Mouse (Mus musculus): Measurements from ENCODE around the gene Reln. TPM values are rescaled to one million over a fixed set of nuclear protein-coding genes. Genes with fewer than 3 reads are reported as not detected.

Reln gene
- polyA plus RNA-seq, 1 experiment: 184 TPM

DNA sequence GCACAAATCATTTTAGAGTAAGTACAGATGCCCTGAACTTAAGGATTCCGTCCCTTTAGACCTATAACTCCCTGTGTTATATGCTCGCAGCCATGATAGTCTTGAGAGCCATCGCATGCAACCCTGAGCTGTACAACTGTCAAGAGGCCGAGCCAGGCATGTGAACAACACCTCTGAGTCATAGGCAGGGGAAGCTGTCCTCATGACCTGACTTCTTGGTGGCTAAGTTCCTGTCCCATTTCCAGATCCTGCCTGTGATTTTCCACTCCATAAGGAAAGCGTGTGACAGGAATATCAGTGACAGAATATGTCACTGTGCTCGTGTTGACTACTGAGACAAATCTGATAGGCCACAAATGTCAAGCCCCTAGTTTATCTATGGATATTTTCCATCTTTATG is 285.3 kb downstream of the Reln start:
- TF ChIP-seq POLR2A (IDR thresholded peaks at IDR 0.05; ENCODE audit: borderline replicate concordance, insufficient read depth, low read length): no peak
- no peak for TF ChIP-seq CTCF (IDR thresholded peaks at IDR 0.05; ENCODE audit: borderline replicate concordance, insufficient read depth, low read depth, low read length)
- H3K4me1 ChIP-seq (ENCODE audit: control insufficient read depth, insufficient read depth, low read length): peaks cover 3% of the 10 kb centered on the region; the same call in 1 of the 2 replicates
- peak in 1 of 2 experiments; percentile 57 for DNase-seq
- H3K4me3 ChIP-seq (replicated peaks; ENCODE audit: insufficient read depth, low read depth, low read length): no peak overlapping the region
- no peaks in the 10 kb centered on the region for H3K27me3 ChIP-seq (ENCODE audit: control insufficient read depth, insufficient read depth, low read length)
- H3K27ac ChIP-seq (ENCODE audit: insufficient read depth, low read length): no peak overlapping the region
- 48% methylated on average over 6 of the region's 6 CpGs for WGBS

DNA sequence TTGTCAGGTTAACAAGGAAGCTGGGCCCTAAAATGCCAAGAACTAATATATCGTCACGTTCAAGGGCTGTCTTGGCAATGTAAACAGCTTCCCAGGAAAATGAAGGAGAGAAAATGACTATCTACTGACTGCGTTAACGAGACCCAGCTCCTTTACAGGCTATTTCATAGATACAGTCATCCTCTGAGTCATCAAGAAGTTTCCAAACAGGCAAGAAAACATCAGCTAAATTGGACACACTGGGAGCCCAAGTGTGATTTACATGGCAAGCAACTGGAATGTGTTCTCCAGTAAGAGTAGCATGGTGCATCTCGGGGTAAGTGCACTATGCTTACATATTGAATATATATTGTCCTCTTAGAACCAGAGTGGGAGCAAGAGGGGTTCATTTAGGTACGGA is 302.7 kb downstream of the Reln start:
- no peaks in the 10 kb centered on the region for H3K4me1 ChIP-seq (ENCODE audit: control insufficient read depth, insufficient read depth, low read length)
- H3K27ac ChIP-seq (ENCODE audit: insufficient read depth, low read length): no peak overlapping the region
- WGBS: 91% methylated on average over 6 of the region's 6 CpGs
- no peaks in the 10 kb centered on the region for H3K27me3 ChIP-seq (ENCODE audit: control insufficient read depth, insufficient read depth, low read length)
- H3K4me3 ChIP-seq (replicated peaks; ENCODE audit: insufficient read depth, low read depth, low read length): no peak overlapping the region
- TF ChIP-seq CTCF (IDR thresholded peaks at IDR 0.05; ENCODE audit: borderline replicate concordance, insufficient read depth, low read depth, low read length) (no peak), POLR2A (IDR thresholded peaks at IDR 0.05; ENCODE audit: borderline replicate concordance, insufficient read depth, low read length) (no peak)
- no peak for DNase-seq

DNA sequence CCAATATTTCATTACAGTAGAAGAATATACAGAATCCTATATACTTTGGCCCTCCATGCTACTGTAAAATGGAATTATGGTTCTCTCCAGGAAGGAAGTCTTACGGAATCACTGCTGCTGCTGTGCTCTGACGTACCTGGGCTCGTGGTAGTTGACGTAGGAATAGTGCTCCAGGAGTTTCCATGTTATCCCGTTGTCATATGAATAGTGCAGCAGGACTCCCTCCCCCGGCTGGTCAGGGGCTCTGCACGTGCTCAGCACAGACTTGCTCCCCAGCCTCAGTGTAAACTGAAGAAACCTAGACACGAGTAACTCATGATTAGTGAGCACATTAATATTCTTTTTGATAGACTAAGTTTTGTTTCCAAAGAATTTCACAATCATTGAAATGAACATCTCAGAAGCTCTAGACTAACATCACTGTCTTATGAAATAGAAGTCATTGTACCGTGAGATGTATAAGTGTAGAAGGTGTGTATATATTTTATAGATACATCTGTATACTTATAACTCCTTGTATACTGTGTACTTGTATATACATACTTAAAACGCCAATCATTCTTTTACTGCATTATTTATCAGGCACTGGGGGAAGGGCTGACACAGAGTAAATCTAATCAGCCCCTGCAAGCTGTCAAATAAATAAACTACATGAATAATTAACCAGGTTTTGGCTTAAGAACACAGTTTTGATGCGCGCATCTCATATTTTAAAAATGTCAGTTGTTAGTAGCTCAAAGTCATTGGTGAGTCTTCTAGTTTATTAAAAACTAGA is 304.9 kb downstream of the Reln start:
- no peak for DNase-seq
- 87% methylated on average over 12 of the region's 12 CpGs for WGBS

DNA sequence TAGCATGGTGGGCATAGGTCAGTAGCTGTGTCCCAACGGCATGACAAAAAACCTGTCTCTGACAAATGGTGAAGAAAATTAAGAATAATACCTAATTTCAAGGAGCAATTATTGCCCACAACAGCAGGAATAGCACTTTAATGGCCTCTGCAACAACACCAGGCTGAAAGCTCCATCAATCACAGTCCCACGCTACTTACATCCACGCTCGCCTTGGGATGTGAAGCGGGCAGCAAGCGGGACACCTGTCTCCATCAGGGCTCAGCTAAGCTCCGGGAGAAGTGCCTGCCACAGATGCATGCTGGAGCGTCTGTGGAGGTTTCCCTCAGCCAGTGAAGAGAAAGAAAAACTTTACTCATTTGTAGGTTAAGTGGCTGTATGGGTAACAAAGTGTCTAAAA is 309.3 kb downstream of the Reln start:
- no peak for DNase-seq
- Histone ChIP-seq H3K4me3 (replicated peaks; ENCODE audit: insufficient read depth, low read depth, low read length) (no peak overlapping the region), H3K4me1 (ENCODE audit: control insufficient read depth, insufficient read depth, low read length) (no peaks in the 10 kb centered on the region), H3K27me3 (ENCODE audit: control insufficient read depth, insufficient read depth, low read length) (no peaks in the 10 kb centered on the region), H3K27ac (ENCODE audit: insufficient read depth, low read length) (no peak overlapping the region)
- 94% methylated on average over 8 of the region's 8 CpGs for WGBS
- TF ChIP-seq POLR2A (IDR thresholded peaks at IDR 0.05; ENCODE audit: borderline replicate concordance, insufficient read depth, low read length) (no peak), CTCF (IDR thresholded peaks at IDR 0.05; ENCODE audit: borderline replicate concordance, insufficient read depth, low read depth, low read length) (no peak)

More for the DNA sequence above, 304.9 kb downstream of the Reln start:
- Histone ChIP-seq H3K4me3 (replicated peaks; ENCODE audit: insufficient read depth, low read depth, low read length) (no peak overlapping the region), H3K27ac (ENCODE audit: insufficient read depth, low read length) (no peak overlapping the region), H3K27me3 (ENCODE audit: control insufficient read depth, insufficient read depth, low read length) (no peaks in the 10 kb centered on the region), H3K4me1 (ENCODE audit: control insufficient read depth, insufficient read depth, low read length) (no peaks in the 10 kb centered on the region)
- no peak for TF ChIP-seq CTCF (IDR thresholded peaks at IDR 0.05; ENCODE audit: borderline replicate concordance, insufficient read depth, low read depth, low read length)
- no peak for TF ChIP-seq POLR2A (IDR thresholded peaks at IDR 0.05; ENCODE audit: borderline replicate concordance, insufficient read depth, low read length)

DNA sequence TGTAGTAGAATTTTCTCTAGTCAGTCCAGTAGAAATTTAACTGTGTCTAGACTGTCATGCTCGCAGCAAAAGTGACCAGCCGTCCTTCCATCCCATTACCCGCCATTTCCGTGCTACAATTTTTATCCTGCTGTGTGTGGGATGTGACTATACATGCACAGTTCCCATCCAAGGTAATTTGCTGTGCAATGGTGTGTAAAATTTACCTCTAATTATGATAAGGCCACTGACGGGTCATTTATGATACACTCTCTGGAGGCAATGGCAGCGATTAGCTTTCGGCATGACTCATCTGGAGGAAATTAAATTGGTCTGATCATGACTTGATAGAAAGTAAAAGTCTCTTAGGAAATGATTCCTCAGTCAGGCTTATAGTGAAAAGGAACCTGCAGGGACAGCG is 311.5 kb downstream of the Reln start:
- WGBS: 68% methylated on average over 8 of the region's 8 CpGs

DNA sequence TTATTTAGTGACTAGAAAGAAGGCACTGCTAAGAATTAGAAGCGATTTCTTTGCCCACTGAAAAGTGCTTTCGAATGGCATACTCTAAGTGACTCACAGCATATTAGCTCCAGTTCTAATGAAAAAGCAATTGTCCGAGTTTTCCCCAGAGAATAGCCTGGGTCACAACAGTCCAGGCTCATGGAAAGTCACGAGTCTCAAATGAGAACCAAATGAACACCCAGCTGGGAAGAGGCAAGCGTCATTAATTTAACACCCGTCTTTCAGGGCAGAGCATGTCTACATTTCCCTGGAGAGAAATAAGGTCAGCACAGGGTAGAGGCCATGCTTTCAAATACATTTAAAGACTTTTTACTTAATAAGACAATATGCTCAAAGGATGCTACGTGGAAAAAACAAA is 312.8 kb downstream of the Reln start:
- Histone ChIP-seq H3K27ac (ENCODE audit: insufficient read depth, low read length) (no peak overlapping the region), H3K4me1 (ENCODE audit: control insufficient read depth, insufficient read depth, low read length) (no peaks in the 10 kb centered on the region), H3K27me3 (ENCODE audit: control insufficient read depth, insufficient read depth, low read length) (no peaks in the 10 kb centered on the region), H3K4me3 (replicated peaks; ENCODE audit: insufficient read depth, low read depth, low read length) (no peak overlapping the region)
- TF ChIP-seq POLR2A (IDR thresholded peaks at IDR 0.05; ENCODE audit: borderline replicate concordance, insufficient read depth, low read length) (no peak), CTCF (IDR thresholded peaks at IDR 0.05; ENCODE audit: borderline replicate concordance, insufficient read depth, low read depth, low read length) (no peak)
- 56% methylated on average over 7 of the region's 7 CpGs for WGBS
- DNase-seq: no peak

More for the DNA sequence above, 311.5 kb downstream of the Reln start:
- Histone ChIP-seq H3K4me3 (replicated peaks; ENCODE audit: insufficient read depth, low read depth, low read length) (no peak overlapping the region), H3K27ac (ENCODE audit: insufficient read depth, low read length) (no peak overlapping the region), H3K4me1 (ENCODE audit: control insufficient read depth, insufficient read depth, low read length) (no peaks in the 10 kb centered on the region), H3K27me3 (ENCODE audit: control insufficient read depth, insufficient read depth, low read length) (no peaks in the 10 kb centered on the region)
- no peak for DNase-seq
- TF ChIP-seq POLR2A (IDR thresholded peaks at IDR 0.05; ENCODE audit: borderline replicate concordance, insufficient read depth, low read length): no peak
- TF ChIP-seq CTCF (IDR thresholded peaks at IDR 0.05; ENCODE audit: borderline replicate concordance, insufficient read depth, low read depth, low read length): no peak

DNA sequence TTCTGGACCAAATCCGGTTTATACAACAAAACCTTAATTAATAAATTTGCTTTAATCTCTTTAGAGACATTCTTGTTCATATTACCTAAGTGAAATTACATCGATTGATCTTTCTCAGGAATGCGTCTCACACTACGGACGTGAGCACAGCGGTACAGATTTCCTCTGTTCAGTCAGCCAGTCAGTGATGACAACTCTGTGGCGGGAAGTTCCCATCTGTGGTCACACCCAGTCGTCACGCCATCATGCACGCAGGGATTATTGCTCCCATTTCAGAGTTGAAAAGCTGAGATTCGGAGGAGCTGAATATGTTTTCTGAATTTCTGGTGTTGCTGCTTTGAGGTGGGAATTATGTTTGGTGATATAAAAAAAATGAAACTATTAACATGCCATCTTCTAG is 316.1 kb downstream of the Reln start:
- H3K27ac ChIP-seq (ENCODE audit: insufficient read depth, low read length): no peak overlapping the region
- TF ChIP-seq CTCF (IDR thresholded peaks at IDR 0.05; ENCODE audit: borderline replicate concordance, insufficient read depth, low read depth, low read length): no peak
- no peak for TF ChIP-seq POLR2A (IDR thresholded peaks at IDR 0.05; ENCODE audit: borderline replicate concordance, insufficient read depth, low read length)
- DNase-seq: no peak
- WGBS: 89% methylated on average over 11 of the region's 11 CpGs
- peaks cover 7% of the 10 kb centered on the region; the same call in 1 of the 2 replicates for H3K4me1 ChIP-seq (ENCODE audit: control insufficient read depth, insufficient read depth, low read length)
- H3K4me3 ChIP-seq (replicated peaks; ENCODE audit: insufficient read depth, low read depth, low read length): no peak overlapping the region
- H3K27me3 ChIP-seq (ENCODE audit: control insufficient read depth, insufficient read depth, low read length): no peaks in the 10 kb centered on the region

DNA sequence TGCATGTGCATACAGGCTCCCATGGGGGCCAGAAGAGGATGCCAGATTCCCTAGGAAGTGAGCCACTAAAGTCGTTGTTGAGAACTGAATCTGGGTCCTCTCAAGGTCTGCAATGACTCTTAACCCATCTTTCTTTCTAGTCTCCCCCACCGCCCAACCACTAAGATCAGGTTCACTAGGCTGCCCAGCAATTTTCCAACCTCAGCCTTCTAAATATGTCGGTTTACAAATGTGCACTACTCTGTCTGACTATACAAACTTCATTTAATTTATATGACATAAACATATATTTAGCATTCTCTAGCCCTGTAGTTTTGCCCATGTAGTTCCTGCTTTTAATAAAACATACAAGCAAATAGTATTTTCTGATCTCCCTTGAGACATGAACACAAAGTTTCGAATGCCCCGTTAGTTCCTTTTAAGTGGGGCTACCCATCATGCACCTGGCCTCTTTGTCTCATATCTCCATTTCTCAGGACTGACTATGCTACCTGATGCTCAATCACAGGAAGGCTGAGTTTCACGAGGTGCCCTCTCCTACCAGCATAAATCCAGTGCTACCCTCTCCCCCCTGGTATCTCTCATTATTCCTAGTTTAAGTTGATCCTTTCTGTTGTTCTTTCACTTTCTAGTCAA is 317.1 kb downstream of the Reln start:
- no peak for TF ChIP-seq POLR2A (IDR thresholded peaks at IDR 0.05; ENCODE audit: borderline replicate concordance, insufficient read depth, low read length)
- TF ChIP-seq CTCF (IDR thresholded peaks at IDR 0.05; ENCODE audit: borderline replicate concordance, insufficient read depth, low read depth, low read length): no peak

More for the DNA sequence above, 317.1 kb downstream of the Reln start:
- Histone ChIP-seq H3K27me3 (ENCODE audit: control insufficient read depth, insufficient read depth, low read length) (no peaks in the 10 kb centered on the region), H3K27ac (ENCODE audit: insufficient read depth, low read length) (no peak overlapping the region), H3K4me1 (ENCODE audit: control insufficient read depth, insufficient read depth, low read length) (peaks cover 7% of the 10 kb centered on the region; the same call in 1 of the 2 replicates), H3K4me3 (replicated peaks; ENCODE audit: insufficient read depth, low read depth, low read length) (no peak overlapping the region)
- DNase-seq: no peak
- WGBS: 78% methylated on average over 6 of the region's 6 CpGs

All from cerebellum, adult 2 months (tissue).